Mouse (Mus musculus): ENCODE results near the gene Ferd3l. TPM values are rescaled to one million over a fixed set of nuclear protein-coding genes. Genes with fewer than 3 reads are reported as not detected.

The Ferd3l gene
- polyA plus RNA-seq (2015; fragmentation: Nextera tagmentation; extraction: Ambion mirVana): 1.3 and 3.5 TPM in 2 replicates

GRCm38 (mm10) chr12:33928331-33929192 lies at the start of gene Ferd3l:
Gene Ferd3l (plus strand): TSS chr12:33928425.
- peaks cover 24% of the 10 kb centered on the region for H3K4me1 ChIP-seq (replicated peaks)
- no peaks in the 10 kb centered on the region for H3K9me3 ChIP-seq
- peak within 1 kb of the TSS; percentile 56 for H3K9ac ChIP-seq (replicated peaks)
- ATAC-seq: peak; percentile 51
- no peaks in the 10 kb centered on the region for H3K36me3 ChIP-seq
- peak within 1 kb of the TSS; percentile 44 for H3K4me3 ChIP-seq (replicated peaks)
- peaks cover 38% of the 10 kb centered on the region for H3K27me3 ChIP-seq
- H3K27ac ChIP-seq: no peak within 1 kb of the TSS
- under 1% methylated on average over 39 of the region's 39 CpGs for WGBS
- peak within 1 kb of the TSS; percentile 74 for H3K4me2 ChIP-seq (replicated peaks)

DNA sequence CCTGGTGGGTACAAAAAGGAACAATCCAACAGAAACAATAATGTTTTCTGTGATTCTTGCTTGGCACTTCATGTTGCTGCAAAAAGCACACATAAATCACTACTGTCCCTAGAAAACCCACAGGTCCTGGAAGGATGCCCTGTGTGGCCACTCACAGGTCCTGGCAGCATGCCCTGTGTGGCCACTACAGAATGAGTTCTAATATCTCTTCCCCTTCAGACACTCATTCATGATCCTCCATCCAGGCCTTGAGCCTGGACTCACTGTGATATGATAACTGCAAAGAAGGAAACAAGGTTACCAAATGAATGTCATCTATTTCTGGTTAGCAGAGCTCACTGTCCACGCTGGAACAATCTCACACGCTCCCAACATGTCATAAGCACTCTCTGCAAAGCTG lies 34.3 kb upstream of the Ferd3l start:
- no peak for ATAC-seq
- Histone ChIP-seq H3K27ac (no peak overlapping the region), H3K4me2 (replicated peaks) (no peak overlapping the region), H3K4me3 (replicated peaks) (no peak overlapping the region), H3K36me3 (no peaks in the 10 kb centered on the region), H3K9ac (replicated peaks) (no peak overlapping the region), H3K9me3 (peaks cover 4% of the 10 kb centered on the region; the same call in 1 of the 2 replicates), H3K4me1 (replicated peaks) (no peaks in the 10 kb centered on the region), H3K27me3 (no peaks in the 10 kb centered on the region)
- WGBS: 86% methylated on average over 2 of the region's 2 CpGs

GRCm38 (mm10) chr12:33894621-33895020 lies 33.6 kb upstream of the Ferd3l start:
- Histone ChIP-seq H3K4me2 (replicated peaks) (no peak overlapping the region), H3K9me3 (peaks cover 4% of the 10 kb centered on the region; the same call in 1 of the 2 replicates), H3K27me3 (no peaks in the 10 kb centered on the region), H3K9ac (replicated peaks) (no peak overlapping the region), H3K27ac (no peak overlapping the region), H3K4me1 (replicated peaks) (no peaks in the 10 kb centered on the region), H3K4me3 (replicated peaks) (no peak overlapping the region), H3K36me3 (no peaks in the 10 kb centered on the region)
- WGBS: 89% methylated on average over 1 of the region's 1 CpGs
- no peak for ATAC-seq

- H3K4me3 ChIP-seq (replicated peaks): no peak overlapping the region
- peaks cover 24% of the 10 kb centered on the region for H3K4me1 ChIP-seq (replicated peaks)
- H3K27me3 ChIP-seq: peaks cover 38% of the 10 kb centered on the region
- H3K4me2 ChIP-seq (replicated peaks): no peak overlapping the region
- H3K27ac ChIP-seq: no peak overlapping the region
- WGBS: 8% methylated on average over 3 of the region's 3 CpGs
- no peaks in the 10 kb centered on the region for H3K36me3 ChIP-seq
- no peaks in the 10 kb centered on the region for H3K9me3 ChIP-seq
- no peak overlapping the region for H3K9ac ChIP-seq (replicated peaks)
- ATAC-seq: no peak
Observed at GRCm38 (mm10) chr12:33926751-33927150, 1.5 kb upstream of the Ferd3l start.

- Histone ChIP-seq H3K36me3 (no peaks in the 10 kb centered on the region), H3K4me2 (replicated peaks) (peak overlapping the region; percentile 74), H3K27me3 (peaks cover 38% of the 10 kb centered on the region), H3K9me3 (no peaks in the 10 kb centered on the region), H3K4me1 (replicated peaks) (peaks cover 24% of the 10 kb centered on the region), H3K9ac (replicated peaks) (no peak overlapping the region), H3K4me3 (replicated peaks) (peak overlapping the region; percentile 44), H3K27ac (no peak overlapping the region)
- ATAC-seq: peak; percentile 62
- WGBS: under 1% methylated on average over 15 of the region's 15 CpGs
Observed at GRCm38 (mm10) chr12:33927334-33928098, 709 bp upstream of the Ferd3l start.

DNA sequence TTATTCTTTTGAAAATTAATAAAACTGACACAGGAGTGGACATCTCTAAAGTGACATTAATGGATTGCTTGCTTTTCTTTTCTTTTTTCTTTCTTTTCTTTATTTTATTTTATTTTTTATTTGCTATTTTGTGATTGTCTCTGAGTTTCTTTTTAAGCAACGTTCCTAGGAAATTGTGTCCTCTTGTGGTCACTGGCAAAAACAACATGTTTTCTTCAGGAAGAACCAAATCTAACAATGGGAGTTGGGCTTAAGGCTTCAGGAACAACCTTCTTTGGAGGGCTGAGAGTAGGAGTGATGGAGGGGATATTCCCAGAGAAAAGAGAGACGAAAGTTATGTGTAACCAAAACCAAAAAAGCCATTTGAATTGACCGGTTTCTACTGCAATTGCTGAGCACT lies 24.6 kb downstream of the Ferd3l start:
- no peak for ATAC-seq
- Histone ChIP-seq H3K27ac (no peak overlapping the region), H3K4me3 (replicated peaks) (no peak overlapping the region), H3K27me3 (peaks cover 54% of the 10 kb centered on the region), H3K4me2 (replicated peaks) (no peak overlapping the region), H3K4me1 (replicated peaks) (peaks cover 16% of the 10 kb centered on the region), H3K9me3 (no peaks in the 10 kb centered on the region), H3K36me3 (no peaks in the 10 kb centered on the region), H3K9ac (replicated peaks) (no peak overlapping the region)
- WGBS: 4% methylated on average over 3 of the region's 3 CpGs

- Histone ChIP-seq H3K27ac (no peak overlapping the region), H3K9ac (replicated peaks) (no peak overlapping the region), H3K27me3 (peaks cover 73% of the 10 kb centered on the region), H3K4me3 (replicated peaks) (no peak overlapping the region), H3K4me1 (replicated peaks) (peaks cover 27% of the 10 kb centered on the region), H3K9me3 (no peaks in the 10 kb centered on the region), H3K4me2 (replicated peaks) (no peak overlapping the region), H3K36me3 (no peaks in the 10 kb centered on the region)
- ATAC-seq: no peak
- 5% methylated on average over 8 of the region's 8 CpGs for WGBS
Observed at GRCm38 (mm10) chr12:33954931-33955565, 26.8 kb downstream of the Ferd3l start.

GRCm38 (mm10) chr12:33955606-33956295 lies 27.5 kb downstream of the Ferd3l start:
- Histone ChIP-seq H3K4me1 (replicated peaks) (peaks cover 27% of the 10 kb centered on the region), H3K27ac (no peak overlapping the region), H3K9me3 (no peaks in the 10 kb centered on the region), H3K4me2 (replicated peaks) (0 out of 2 replicates have a peak overlapping the region, but pooled peaks have one; percentile 26), H3K9ac (replicated peaks) (no peak overlapping the region), H3K36me3 (no peaks in the 10 kb centered on the region), H3K27me3 (peaks cover 78% of the 10 kb centered on the region), H3K4me3 (replicated peaks) (no peak overlapping the region)
- no peak for ATAC-seq
- 2% methylated on average over 28 of the region's 28 CpGs for WGBS

DNA sequence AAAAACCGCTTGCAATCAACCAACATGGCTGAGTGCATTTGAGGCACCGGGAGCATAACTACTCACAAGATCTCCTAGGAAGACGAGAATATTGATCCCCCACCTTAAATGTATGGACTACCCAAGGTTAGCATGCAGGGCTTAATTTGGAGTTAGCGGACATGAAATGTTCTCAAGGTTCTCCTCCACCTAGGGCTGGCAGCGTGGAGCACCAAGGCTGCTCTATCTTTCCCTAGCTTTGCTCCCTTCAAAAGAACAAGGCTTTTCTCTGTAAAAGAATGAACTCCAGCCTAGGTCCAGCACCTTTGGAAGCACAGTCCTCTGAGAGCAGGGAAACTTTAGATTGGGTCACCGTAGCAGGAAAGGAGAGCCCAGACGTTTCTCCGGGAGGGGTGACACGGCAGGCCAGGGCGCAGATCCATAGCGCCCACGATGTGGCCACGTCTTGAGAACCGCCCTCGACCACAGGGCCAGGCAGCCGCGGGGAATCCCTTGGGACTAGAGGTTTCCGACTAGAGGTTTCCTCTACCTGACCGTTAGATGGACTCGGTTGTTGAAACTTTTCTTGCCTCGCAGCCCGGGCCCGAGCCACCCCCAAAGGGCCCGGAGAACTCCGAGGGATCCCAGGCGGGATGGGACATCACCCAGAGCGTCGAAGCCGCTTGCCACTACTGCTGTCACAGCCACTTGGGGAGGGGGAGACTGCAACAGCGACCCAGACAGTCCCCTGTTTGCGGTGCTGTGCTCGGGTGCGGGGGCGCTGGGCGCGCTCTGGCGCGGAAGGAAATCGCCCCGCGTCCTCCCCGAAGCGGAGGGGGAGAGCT lies 28.6 kb downstream of the Ferd3l start:
- Histone ChIP-seq H3K36me3 (no peaks in the 10 kb centered on the region), H3K9me3 (no peaks in the 10 kb centered on the region), H3K4me3 (replicated peaks) (peak overlapping the region; percentile 52), H3K27me3 (peaks cover 81% of the 10 kb centered on the region), H3K9ac (replicated peaks) (no peak overlapping the region), H3K4me2 (replicated peaks) (peak overlapping the region; percentile 81), H3K4me1 (replicated peaks) (peaks cover 27% of the 10 kb centered on the region), H3K27ac (no peak overlapping the region)
- WGBS: under 1% methylated on average over 42 of the region's 43 CpGs
- ATAC-seq: peak; percentile 34

- Histone ChIP-seq H3K27me3 (peaks cover 89% of the 10 kb centered on the region), H3K4me3 (replicated peaks) (peak within 1 kb of the TSS; percentile 52), H3K4me2 (replicated peaks) (peak within 1 kb of the TSS; percentile 81), H3K27ac (no peak within 1 kb of the TSS), H3K4me1 (replicated peaks) (peaks cover 32% of the 10 kb centered on the region), H3K36me3 (no peaks in the 10 kb centered on the region), H3K9ac (replicated peaks) (peak within 1 kb of the TSS; percentile 66), H3K9me3 (no peaks in the 10 kb centered on the region)
- WGBS: under 1% methylated on average over 89 of the region's 105 CpGs
- peak; percentile 75 for ATAC-seq
Observed at GRCm38 (mm10) chr12:33957400-33958240, 29.4 kb downstream of the Ferd3l start, which contains the start of gene Twist1. Gene Twist1 (plus strand): TSS chr12:33957671.
